Mouse (Mus musculus) adipocyte (in vitro differentiated cells): ENCODE data around the gene Ufsp2.

Experiments
- DNase-seq: peaks from one replicate; pipeline ENCODE4 v3.0.0-alpha.2; 2016; ENCODE audit warnings: low spot score

Gene Ufsp2

GRCm38 (mm10) chr8:45975126-45975836 lies at the start of gene Ufsp2, which contains the start of gene 1700029J07Rik:
Gene Ufsp2 (plus strand): TSS chr8:45975528.
Gene 1700029J07Rik (minus strand): TSS chr8:45975252.
- peak; percentile 98 for DNase-seq

GRCm38 (mm10) chr8:45934582-45935014 lies 40.7 kb upstream of the Ufsp2 start, which contains the start of gene Ccdc110:
Gene Ccdc110 (plus strand): TSS chr8:45934619.
- peak; percentile 84 for DNase-seq

- no peak for DNase-seq
Observed at GRCm38 (mm10) chr8:45936986-45937385, 38.3 kb upstream of the Ufsp2 start.

- no peak for DNase-seq
Observed at GRCm38 (mm10) chr8:45946283-45946682, 29.0 kb upstream of the Ufsp2 start.

DNA sequence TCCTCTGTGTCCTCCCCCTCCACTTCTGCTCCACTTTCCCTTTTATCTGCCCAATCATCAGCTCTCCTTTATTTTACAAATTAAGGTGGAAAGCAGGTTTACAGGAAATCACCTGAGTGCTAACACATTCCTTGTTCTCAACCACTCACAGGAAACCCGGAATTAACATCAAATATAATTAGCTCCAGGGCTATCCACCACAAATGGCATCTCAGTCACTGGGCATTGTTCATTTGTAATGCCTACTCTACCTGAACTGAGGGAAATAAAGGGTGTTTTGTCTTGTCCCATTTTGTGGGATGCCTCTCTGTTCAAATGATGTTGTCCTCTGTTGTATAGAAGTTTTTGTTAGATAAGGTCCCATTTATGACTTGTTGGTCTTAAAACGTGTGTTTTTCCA lies 24.7 kb upstream of the Ufsp2 start:
- DNase-seq: no peak

DNA sequence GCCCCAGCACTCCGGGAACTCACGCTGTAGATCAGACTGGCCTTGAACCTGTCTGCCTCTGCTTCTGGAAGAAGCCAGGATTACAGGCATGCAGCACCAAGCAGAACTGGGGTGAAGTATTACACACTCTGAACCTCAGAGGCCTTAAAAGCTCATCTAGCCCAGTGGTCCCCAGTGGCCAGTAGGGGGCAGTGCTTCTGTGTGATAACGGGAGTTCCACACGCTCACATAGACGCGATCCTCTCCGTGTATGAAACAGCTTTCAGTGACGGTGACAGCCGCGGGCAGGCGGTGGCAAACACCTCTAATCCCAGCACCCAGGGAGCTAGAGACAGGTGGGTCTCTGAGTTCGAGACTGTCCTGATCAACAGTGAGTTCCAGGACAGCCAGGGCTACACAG lies 4.4 kb upstream of the Ufsp2 start:
- DNase-seq: no peak

GRCm38 (mm10) chr8:45973988-45974505 lies 1.3 kb upstream of the Ufsp2 start:
- no peak for DNase-seq

GRCm38 (mm10) chr8:45975837-45976468 lies 625 bp downstream of the Ufsp2 start:
- DNase-seq: no peak

GRCm38 (mm10) chr8:45986665-45987064 lies 11.3 kb downstream of the Ufsp2 start:
- peak; percentile 52 for DNase-seq

- DNase-seq: no peak
Observed at GRCm38 (mm10) chr8:45988189-45988588, 12.9 kb downstream of the Ufsp2 start.

DNA sequence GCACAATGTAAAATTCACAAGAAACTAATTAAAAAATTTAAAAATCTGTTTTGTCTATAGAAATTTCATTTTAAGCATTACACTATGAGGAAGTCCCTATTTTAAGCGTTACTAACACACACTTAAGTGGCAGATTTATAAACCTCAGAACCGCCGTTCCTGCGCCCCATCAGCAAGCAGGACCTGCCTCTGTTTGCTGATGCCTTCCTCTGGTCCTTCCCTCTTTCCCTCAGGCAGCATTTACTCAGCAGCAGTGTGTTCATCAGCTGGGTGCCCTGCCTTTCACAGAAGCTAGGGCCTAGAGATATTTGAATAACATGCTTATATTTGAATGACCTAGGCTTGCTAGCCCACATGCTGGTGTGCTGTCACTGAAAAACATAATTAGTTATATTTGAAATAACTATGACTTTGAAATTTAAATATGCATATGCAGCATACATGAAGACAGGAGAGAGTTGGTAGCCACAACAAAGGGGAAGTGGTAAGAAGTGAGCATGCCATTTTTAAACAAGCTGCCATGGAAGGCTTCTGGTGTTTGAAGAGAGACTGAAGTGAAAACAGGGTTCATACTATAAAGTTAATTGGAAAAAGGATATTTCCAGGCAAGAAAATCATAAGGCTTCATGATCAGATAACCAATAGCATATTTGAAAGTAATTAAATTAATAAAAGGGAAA lies 15.4 kb downstream of the Ufsp2 start:
- no peak for DNase-seq

DNA sequence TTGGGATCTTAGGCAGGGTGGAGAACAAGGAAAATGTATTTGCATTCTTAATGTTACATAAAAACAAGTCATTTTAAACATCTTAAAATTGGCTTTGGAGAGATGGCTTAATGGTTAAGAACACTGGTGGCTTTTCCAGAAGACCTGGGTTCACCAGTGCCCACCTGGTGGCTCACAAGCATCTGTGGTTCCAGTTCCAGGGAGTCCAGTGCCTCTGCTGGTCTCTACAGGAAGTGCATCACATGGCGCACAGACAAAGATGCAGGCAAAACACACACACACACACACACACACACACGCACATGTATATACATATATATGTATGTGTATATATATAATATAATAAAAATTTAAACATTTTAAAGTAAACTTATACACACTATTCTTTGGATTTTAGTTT lies 18.8 kb downstream of the Ufsp2 start:
- DNase-seq: no peak

GRCm38 (mm10) chr8:45995576-45995975 lies 20.2 kb downstream of the Ufsp2 start:
- peak; percentile 32 for DNase-seq

- DNase-seq: peak; percentile 42
Observed at GRCm38 (mm10) chr8:45998228-45998627, 22.9 kb downstream of the Ufsp2 start.

GRCm38 (mm10) chr8:45999138-45999783 lies 23.9 kb downstream of the Ufsp2 start, which contains the start of gene Lrp2bp:
Gene Lrp2bp (plus strand): TSS chr8:45999303.
- no peak for DNase-seq

DNA sequence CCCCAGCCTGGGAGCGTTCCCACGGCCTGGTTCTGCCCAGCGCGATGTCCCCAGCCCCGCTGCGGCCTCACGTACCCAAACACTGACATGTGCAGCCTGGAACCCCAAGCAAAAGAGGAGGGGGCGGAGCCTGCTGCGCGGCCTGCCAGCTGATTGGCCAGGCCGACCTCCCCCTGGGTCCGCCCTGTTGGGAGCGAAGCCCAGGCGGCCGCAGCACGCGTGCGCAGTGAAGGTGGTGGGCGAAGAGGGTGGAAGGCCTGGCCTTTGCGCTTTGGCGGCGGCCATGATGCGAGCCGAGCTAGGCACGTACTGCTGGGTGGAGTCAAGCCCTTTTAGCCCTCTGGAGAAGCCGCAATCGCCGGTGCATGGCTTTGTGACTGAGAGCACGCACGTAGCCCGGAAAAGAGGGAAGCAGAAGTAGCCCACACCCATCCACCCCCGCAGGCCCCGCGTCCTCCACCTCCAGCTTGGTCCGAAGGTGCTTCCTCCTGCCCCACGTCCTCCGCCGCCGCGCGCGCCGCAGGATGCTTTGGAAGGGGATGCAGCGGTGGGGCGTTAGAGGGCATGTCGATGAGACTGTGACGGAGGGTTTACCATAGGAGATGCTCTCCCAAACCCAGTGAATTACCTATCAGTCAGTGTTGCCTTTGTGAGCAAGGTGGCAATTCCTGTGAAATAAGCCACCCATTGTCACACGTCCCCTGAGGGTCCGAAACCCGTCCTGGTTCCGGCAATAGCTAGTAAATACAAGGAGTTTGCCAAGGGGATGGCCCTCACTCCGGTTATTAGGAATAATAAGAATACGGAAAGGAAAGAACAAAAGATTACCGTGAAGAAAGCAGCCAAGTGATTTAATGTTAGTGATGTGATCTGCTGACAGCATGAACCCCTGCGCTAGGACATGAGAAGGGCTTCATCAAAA lies 24.7 kb downstream of the Ufsp2 start:
- peak; percentile 97 for DNase-seq

DNA sequence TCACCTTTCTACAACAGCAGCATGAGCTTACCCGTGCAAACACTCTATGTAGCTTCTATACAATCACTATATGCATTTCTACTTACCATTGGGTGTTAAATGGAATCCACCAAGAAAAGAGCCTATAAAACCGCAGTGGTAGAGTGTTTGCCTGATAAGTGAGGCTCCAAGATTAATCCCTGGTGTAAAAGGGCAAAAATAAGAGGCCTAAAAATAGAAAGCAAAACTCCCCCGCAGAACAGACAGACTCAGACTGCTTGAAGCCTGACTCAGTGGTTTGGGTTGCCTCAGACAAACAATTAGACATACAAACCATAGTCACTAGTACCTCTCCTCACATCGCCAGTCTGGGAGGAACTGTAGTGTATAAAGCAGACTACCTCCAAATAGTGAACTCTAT lies 30.3 kb downstream of the Ufsp2 start, which contains the start of gene Ankrd37:
Gene Ankrd37, minus strand, starts transcription at position 112 of the 400 bp plus-strand sequence.
- no peak for DNase-seq

DNA sequence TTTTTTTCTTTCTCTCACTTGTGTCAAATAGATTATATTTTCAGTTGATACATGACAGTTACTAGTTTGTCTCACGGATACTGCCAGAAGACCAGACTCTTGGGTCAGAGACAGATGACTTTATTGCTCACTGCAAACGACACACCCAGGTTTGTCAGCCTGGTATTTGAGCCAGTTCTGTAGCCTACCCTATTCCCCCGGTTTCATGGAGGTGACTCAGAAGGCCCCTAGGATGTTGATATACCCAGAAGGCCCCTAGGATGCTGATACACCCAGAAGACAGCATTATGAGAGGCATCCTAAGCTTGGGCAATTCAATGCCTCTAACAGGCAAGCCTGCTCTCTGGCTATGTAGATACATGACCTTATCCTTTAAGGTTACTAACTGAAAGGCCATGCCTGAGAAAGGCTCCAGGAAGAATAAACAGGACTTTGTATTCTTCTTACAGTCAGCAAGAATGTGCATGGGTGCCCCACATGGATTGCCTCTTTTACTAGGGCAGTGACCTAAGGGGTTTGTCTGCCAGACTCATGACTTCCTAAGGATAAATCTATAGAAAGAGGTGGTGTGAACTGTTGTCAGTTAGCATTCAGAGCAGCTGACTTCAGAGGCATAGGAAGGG lies 31.8 kb downstream of the Ufsp2 start:
- no peak for DNase-seq

DNA sequence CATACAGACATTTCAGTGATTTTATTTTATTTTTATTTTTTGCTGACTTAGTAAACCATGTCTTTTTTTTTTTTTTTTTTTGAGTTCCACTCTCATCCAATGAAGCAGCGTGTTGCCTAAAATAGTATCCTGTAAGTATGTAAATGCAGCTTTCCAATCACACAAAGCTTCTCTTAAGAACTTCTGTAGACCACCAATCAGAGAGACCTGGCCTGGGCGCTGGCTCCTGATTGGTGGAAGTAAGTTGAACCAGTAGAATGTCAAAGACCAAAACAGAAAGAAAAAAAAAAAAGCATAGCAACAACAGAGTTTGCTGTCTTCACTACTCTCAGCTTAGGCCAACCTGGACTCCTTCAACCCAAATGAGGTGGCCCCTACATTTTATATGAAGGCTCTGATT lies 35.0 kb downstream of the Ufsp2 start:
- no peak for DNase-seq
